Mouse (Mus musculus) lung, postnatal 0 days (tissue): ENCODE results near the gene Nfic. TPM values are rescaled to one million over a fixed set of nuclear protein-coding genes. Genes with fewer than 3 reads are reported as not detected.

Experiments
- ATAC-seq: fragments of 200-750 bp; cut with Nextera tagmentation; 2 replicates; pipeline ENCODE4 v1.8.0; 2017; ENCODE audit warnings: moderate library complexity
- DNase-seq: peaks from one replicate; pipeline ENCODE4 v3.0.0-alpha.2; 2016; ENCODE audit warnings: low spot score
- H3K27ac ChIP-seq: fragments of 300-500 bp; sonication (generic); 2 replicates; pipeline ENCODE4 v1.5.1; 2014; ENCODE audit warnings: antibody characterized with exemption, mild to moderate bottlenecking, low read length, mixed read lengths
- H3K27me3 ChIP-seq: fragments of 300-500 bp; sonication (generic); replicated peaks from 2 replicates; pipeline ENCODE4 v1.6.1; 2014; ENCODE audit warnings: low read length, mixed read lengths; ENCODE audit not compliant: insufficient read depth
- H3K36me3 ChIP-seq: fragments of 300-500 bp; sonication (generic); 2 replicates; pipeline ENCODE4 v1.6.1; 2014; ENCODE audit warnings: low read length, mixed read lengths; ENCODE audit not compliant: insufficient read depth
- H3K4me1 ChIP-seq: fragments of 300-500 bp; sonication (generic); 2 replicates; pipeline ENCODE4 v1.6.1; 2014; ENCODE audit warnings: antibody characterized with exemption, low read depth, low read length, mixed read lengths; ENCODE audit not compliant: insufficient read depth
- H3K4me2 ChIP-seq: fragments of 300-500 bp; sonication (generic); replicated peaks from 2 replicates; pipeline ENCODE4 v1.6.1; 2014; ENCODE audit warnings: low read depth, mild to moderate bottlenecking, low read length, moderate library complexity, mixed read lengths
- H3K4me3 ChIP-seq: fragments of 300-500 bp; sonication (generic); 2 replicates; pipeline ENCODE4 v1.5.1; 2014; ENCODE audit warnings: low read depth, low read length
- H3K9ac ChIP-seq: fragments of 300-500 bp; sonication (generic); replicated peaks from 2 replicates; pipeline ENCODE4 v1.6.1; 2014; ENCODE audit warnings: low read depth, mild to moderate bottlenecking
- H3K9me3 ChIP-seq: fragments of 300-500 bp; sonication (generic); 2 replicates; pipeline ENCODE4 v1.6.1; 2016; ENCODE audit warnings: low read length, mixed read lengths
- CTCF ChIP-seq: IDR thresholded peaks from 2 replicates; pipeline ENCODE4 v1.5.1; 2016; ENCODE audit warnings: antibody characterized with exemption, mild to moderate bottlenecking
- EP300 ChIP-seq: IDR thresholded peaks from 2 replicates; pipeline ENCODE4 v1.6.1; 2016; ENCODE audit warnings: antibody characterized with exemption, mild to moderate bottlenecking, control low read depth
- WGBS: fragments of 180-500 bp; shearing (Covaris S2); extraction: QIAGEN DNeasy Blood & Tissue Kit; methylation state at CpG from one replicate; pipeline ENCODE4 v1.1.7; 2014; 5-methylcytosine and 5-hydroxymethylcytosine counted together
- polyA plus RNA-seq: library from polyadenylated mRNA; unstranded; fragments of >200 nt; fragmentation: Nextera tagmentation; extraction: Ambion mirVana; gene quantifications from 2 replicates; pipeline ENCODE4 v1.2.1, GENCODE M21; 2015

Nfic gene
- polyA plus RNA-seq, 1 experiment from 2014 or later, result 73.6 TPM

- Histone ChIP-seq H3K9ac (no peak overlapping the region), H3K27me3 (no peaks in the 10 kb centered on the region), H3K27ac (0 out of 2 replicates have a peak overlapping the region, but pooled peaks have one; percentile 35), H3K36me3 (no peaks in the 10 kb centered on the region), H3K4me2 (peak overlapping the region; percentile 89), H3K4me3 (no peak overlapping the region), H3K4me1 (peaks cover 20% of the 10 kb centered on the region; the same call in 1 of the 2 replicates), H3K9me3 (no peaks in the 10 kb centered on the region)
- TF ChIP-seq CTCF, result no peak
- DNase-seq, result peak; percentile 60
- WGBS, result 6% methylated on average over 23 of the region's 25 CpGs
- ATAC-seq, result peak; percentile 27
Observed at GRCm38 (mm10) chr10:81424246-81425051, 31.0 kb downstream of the Nfic start.

- no peak for TF ChIP-seq EP300
- no peak for TF ChIP-seq CTCF
- Histone ChIP-seq H3K9me3 (no peaks in the 10 kb centered on the region), H3K4me2 (peak overlapping the region; percentile 89; the same call in 1 of the 2 replicates), H3K27me3 (no peaks in the 10 kb centered on the region), H3K36me3 (no peaks in the 10 kb centered on the region), H3K27ac (no peak overlapping the region), H3K9ac (no peak overlapping the region), H3K4me3 (no peak overlapping the region), H3K4me1 (peaks cover 20% of the 10 kb centered on the region; the same call in 1 of the 2 replicates)
- DNase-seq, result no peak
- 74% methylated on average over 4 of the region's 4 CpGs for WGBS
- ATAC-seq, result no peak
Observed at GRCm38 (mm10) chr10:81423476-81424245, 31.8 kb downstream of the Nfic start.

DNA sequence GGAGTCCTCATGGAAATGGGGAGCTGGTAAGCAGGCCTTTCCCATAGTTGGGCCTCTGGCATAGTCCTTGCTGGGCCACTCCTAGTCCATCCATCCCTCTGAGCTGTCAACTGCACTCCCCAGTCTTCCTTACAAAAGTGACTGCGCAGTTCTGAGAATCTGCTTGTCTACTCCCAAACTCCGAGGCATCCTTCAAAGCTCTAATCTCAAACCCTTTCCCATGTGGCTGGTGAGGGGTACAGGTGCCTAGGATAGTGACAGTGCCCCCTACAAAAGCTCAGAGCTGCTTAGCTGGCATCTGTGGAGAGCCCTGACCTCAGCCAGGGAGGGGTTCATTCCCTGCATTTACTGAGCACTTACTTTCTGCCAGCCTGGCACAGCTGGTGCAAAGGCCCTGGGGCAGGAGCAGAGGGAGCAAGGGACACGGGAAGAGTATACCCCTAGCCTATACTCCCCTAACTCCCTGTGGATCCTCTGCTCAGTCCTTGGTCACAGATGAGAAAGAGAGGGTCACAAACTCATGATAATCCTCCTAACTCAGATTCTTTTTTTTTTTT, 32.7 kb downstream of the Nfic start:
- Histone ChIP-seq H3K27me3 (no peaks in the 10 kb centered on the region), H3K9ac (no peak overlapping the region), H3K9me3 (no peaks in the 10 kb centered on the region), H3K4me2 (no peak overlapping the region), H3K27ac (no peak overlapping the region), H3K36me3 (no peaks in the 10 kb centered on the region), H3K4me3 (no peak overlapping the region), H3K4me1 (peaks cover 20% of the 10 kb centered on the region; the same call in 1 of the 2 replicates)
- 89% methylated on average over 3 of the region's 3 CpGs for WGBS
- ATAC-seq (no peak), DNase-seq (no peak)
- TF ChIP-seq EP300 (no peak), CTCF (no peak)

DNA sequence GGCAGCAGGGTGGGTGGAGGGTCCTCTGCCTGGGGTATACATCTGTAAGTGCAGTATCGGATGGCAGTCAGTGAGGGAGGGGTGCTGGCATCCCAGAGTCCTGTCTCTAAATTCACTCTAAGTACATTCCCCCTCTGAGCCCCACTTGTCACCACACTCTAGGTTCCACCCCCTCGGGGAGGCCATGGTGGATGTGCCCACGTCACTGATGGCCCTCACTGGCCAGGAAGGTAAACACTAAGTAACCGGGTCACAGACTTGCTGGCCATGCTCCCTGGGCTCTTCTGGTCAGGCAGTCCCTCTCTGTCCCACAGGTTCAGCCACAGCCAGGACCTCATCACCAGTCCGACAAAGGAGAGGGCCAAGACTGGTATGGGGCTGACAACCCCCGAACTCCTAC, 33.2 kb downstream of the Nfic start:
- H3K27ac ChIP-seq, result no peak overlapping the region
- ATAC-seq, result no peak
- H3K9ac ChIP-seq, result no peak overlapping the region
- no peaks in the 10 kb centered on the region for H3K36me3 ChIP-seq
- DNase-seq, result peak; percentile 20
- peaks cover 19% of the 10 kb centered on the region for H3K4me1 ChIP-seq
- H3K4me2 ChIP-seq, result no peak overlapping the region
- no peaks in the 10 kb centered on the region for H3K9me3 ChIP-seq
- 71% methylated on average over 6 of the region's 6 CpGs for WGBS
- H3K27me3 ChIP-seq, result no peaks in the 10 kb centered on the region
- H3K4me3 ChIP-seq, result no peak overlapping the region
- no peak for TF ChIP-seq CTCF
- TF ChIP-seq EP300, result no peak

DNA sequence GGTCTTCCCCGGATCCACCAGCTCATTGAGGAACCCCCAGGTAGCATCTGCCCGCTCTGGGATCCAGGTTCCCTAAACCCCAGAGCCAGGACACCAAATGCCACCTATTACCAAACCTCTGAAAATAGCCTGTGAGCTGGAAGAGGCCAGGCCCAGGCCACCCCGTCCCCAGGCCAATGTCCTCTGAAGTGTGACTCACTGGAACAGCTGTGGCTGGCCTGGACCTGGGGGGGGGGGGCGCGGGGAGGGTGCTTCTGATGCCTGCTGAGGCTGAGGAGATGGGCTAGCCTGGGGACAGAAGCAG, 33.7 kb downstream of the Nfic start:
- no peaks in the 10 kb centered on the region for H3K36me3 ChIP-seq
- H3K9me3 ChIP-seq, result no peaks in the 10 kb centered on the region
- ATAC-seq (no peak), DNase-seq (peak; percentile 16)
- H3K27me3 ChIP-seq, result no peaks in the 10 kb centered on the region
- 69% methylated on average over 5 of the region's 5 CpGs for WGBS
- no peak overlapping the region for H3K4me3 ChIP-seq
- peaks cover 21% of the 10 kb centered on the region for H3K4me1 ChIP-seq
- H3K9ac ChIP-seq, result no peak overlapping the region
- no peak overlapping the region for H3K27ac ChIP-seq
- H3K4me2 ChIP-seq, result no peak overlapping the region
- TF ChIP-seq EP300 (no peak), CTCF (no peak)

DNA sequence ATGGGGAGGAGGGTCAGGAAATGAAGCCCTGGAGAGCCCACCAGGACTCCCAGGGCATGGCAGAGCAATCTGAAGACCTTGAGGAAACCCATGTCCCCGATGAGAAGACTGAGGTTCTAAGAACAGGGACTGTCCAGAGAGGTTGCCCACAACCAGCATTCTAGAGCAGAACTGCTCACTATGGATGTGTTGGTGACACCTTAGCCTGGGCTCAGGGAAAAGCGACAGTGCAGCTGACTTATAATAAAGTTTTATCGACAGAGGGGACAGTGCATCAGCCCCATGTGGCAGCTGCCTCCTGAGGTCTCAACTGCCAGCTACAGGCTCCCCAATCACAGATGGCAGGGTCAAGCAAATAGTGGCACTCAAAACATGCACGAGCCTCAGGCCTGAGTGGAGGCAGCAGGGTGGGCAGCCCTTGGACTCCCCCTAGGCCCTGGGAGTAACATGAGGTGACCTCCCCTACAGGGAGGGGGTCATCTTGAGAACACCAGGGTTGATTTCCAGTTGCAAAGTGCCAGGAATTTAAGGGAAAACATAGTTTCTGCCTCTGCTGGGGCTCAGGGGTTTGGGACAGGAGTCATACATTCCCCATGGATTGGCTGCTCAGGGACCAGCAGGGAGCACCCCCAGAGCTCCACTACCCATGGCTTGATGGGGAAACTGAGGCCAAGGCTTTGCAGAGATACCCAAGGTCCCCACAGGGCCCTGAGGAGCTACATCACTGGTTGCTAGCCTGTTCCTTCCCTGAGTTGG, 34.2 kb downstream of the Nfic start:
- H3K36me3 ChIP-seq, result no peaks in the 10 kb centered on the region
- H3K9me3 ChIP-seq, result no peaks in the 10 kb centered on the region
- no peak for ATAC-seq
- H3K4me2 ChIP-seq, result no peak overlapping the region
- no peak overlapping the region for H3K9ac ChIP-seq
- H3K27ac ChIP-seq, result no peak overlapping the region
- H3K27me3 ChIP-seq, result no peaks in the 10 kb centered on the region
- peaks cover 24% of the 10 kb centered on the region for H3K4me1 ChIP-seq
- TF ChIP-seq CTCF, result no peak
- no peak for TF ChIP-seq EP300
- DNase-seq, result no peak
- 74% methylated on average over 4 of the region's 4 CpGs for WGBS
- no peak overlapping the region for H3K4me3 ChIP-seq
